Mouse (Mus musculus) lung, postnatal 14 days (tissue): ENCODE data around the gene Ints3.
"Not testable (repeated sequence)": the region's sequence is repeated elsewhere in the genome, so short reads cannot be mapped to it uniquely, and the experiment has no call there.

Source experiments
- DNase-seq: peaks from one replicate; pipeline ENCODE4 v3.0.0; 2021

Gene Ints3

DNA sequence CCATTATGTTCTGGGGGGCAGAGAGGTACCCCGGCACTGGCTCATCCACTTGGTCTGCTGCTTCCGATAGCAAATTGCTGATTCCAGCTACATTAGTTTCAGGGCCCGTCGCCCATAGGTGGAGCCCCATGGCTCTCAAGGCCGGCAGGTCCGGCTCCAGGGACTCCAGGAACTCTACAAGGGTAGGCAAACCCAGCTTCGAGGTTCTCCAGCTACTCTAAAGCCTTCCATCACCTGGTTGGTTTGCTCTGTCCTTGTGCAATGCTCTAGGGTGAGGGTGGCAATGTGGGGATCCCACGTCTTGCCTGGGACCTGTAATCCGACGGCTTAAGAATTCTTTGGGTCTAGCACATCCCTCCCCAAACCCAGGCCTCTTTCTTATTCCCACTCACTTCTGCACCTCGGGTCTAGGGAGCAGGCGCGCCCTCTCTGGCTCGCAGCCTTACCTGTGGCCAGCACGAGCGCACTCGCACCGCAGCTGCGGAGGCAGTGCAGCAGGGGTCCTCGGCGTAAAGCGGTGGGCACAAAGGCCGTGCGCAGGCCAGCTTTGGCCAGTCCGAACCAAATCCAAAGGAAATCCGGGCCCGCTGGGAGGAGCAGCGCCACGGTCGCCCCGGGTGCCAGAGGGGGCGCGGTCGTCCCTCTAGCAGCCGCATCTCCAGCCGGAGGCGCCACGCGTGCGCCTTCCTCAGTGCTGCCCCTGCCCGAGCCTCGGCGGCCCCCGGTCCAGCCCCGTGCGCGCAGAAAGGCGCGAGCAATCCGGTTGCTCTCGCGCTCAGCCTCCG is 44.5 kb downstream of the Ints3 start:
- peak; percentile 48 for DNase-seq

DNA sequence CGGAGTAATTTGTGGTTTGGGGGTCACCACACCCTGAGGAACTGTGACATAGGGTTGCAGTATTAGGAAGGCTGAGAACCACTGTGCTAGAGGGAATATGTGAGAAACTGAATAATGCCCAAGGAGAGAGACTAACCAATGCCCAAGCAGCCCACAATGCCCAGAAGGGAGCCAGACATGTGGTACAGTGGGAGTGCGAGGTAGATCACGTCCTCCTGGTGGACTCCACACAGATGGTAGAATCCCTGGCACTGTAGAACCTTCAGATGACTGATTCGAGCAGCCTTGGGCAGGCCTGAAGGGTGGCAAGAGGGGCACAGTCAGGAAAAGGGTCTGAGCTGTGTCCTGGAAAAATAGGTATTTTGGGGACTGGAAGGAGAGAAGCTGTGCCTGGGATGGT is 45.2 kb downstream of the Ints3 start:
- no peak for DNase-seq

DNA sequence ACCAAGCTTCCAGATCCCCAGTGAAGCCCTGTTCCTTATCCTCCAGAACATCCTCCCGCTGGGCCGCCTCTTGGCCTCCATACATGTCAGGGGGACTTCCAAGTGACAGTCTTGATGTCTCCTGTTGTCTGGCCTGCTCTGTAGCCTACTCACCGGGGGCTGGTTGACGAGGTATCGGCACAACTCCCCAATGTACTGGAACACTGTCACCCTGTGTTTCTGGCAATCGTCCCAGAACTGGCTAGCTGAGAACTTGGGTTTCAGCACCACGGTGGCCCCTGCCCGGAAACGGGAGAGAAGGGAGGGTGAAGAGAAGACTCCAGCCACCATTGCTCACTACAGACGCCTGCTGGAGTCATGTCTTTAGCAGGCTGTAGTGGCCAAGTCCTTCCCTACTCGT is 45.9 kb downstream of the Ints3 start:
- DNase-seq = peak; percentile 43

DNA sequence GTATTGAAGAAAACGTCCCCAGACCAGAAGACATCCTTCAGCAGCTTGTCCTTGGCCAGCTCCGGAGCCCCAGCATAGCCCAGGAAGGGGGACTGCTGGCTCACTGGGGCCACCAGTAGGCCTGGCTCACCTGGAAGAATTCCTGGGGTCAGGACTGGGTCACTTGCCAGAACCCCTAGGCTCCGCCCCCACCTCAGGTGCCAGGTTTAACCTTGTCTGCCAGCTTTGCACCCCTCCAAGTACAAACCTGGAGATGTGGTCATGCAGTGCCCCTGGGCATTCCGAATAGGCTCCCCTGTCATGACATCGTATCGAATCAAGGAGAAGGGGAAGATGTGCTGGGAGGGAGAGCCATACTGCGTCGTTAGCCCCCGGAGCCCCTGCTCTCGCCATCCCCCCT is 46.6 kb downstream of the Ints3 start:
- DNase-seq = no peak

DNA sequence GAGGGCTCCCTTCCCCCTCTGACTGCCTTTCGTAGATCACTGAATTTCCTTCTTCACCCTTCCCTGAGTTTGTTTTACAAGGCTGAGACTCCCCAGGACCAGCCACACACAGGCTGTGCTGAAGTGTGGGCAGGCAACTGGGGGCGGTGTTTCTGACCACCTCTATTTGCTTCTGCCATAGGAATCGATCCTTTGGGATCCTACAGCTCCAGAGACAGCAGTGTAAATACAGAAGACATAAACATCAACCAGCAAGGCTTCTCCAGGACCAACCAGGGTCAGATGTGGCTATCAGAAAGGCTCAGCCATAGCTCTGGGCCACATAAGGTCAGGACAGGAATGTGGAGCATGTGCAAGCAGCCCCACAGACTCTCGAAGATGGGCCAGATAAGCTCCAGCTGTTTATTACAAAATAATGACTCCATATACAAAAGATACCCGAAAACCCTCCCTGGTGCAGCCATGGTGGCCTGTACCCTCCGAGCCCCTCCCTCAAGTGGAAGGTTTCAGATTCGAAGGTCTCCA is 48.5 kb downstream of the Ints3 start:
- DNase-seq = no peak

DNA sequence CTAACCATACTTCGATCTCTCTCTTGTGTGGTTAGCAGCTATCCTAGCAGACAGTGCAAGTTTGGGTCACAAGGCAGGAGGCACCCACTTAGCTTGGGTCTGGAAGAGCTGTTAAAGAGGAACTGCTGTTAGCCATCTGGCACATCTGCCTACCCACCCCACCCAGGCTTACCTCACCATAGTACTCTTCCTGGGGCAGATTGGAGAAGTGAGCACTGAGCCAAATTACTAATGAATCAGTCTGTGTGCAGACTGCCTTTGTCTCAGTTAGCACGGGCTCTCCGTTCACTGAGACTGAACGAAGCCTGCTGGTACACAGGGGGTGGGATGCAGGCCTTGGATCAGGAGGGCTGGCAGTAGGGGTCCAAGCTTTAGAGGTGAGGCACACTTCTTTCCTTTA is 49.7 kb downstream of the Ints3 start:
- no peak for DNase-seq

DNA sequence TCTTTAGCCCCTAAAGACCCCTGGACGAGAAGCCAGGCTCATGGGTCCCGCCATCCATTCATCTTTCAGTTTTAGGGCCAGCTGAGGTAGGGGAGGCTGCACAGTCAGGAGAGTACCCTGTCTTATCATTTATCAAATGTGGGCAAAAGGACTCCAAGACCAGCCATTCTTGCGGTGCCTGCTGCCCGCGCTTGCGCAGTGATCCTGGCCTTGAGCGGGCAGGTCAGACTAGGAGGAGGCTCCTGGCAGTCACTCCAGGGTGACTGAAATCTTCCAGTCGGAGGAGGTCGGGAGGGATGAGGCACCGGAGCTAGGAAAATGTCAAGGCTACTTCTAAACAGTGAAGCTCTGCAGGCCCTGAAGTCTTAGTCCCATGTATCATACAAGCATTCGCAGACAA is 51.7 kb downstream of the Ints3 start:
- DNase-seq = no peak

DNA sequence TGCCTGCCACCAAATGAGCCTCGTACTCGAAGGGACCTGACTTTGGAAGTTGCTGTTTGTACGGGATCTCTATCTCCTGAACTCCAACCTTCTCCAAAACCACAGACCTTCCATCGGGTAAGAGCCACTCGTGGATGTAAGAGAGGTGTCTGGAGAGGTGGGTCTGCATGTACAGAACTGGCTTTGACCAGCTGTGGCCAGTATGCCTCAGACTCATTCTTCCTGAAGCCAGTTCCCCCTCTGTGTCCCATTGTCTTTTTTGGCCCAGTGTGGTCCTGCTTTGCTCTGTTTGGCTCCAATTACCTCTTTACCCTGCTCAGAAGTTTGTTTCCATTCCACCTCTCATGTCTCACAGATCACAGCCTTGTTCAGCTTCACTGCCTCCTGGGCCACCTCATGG is 54.9 kb downstream of the Ints3 start:
- no peak for DNase-seq

DNA sequence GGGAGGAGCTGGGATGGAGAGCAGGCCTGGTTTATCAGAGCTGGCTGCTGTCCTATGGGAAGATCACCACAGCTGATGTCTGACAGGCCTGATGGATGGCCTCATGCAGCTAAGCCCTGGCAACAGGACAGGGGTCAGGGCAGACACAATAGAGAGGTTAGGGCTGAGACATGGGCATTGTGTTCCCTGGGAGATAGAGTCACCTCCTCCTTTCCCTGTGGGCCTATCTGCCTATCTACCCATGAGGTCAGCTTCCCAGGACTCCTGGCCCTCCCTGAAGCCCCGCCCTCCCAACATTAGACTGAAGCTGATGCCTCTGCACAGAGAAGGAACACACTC is 57.2 kb downstream of the Ints3 start:
- no peak for DNase-seq

DNA sequence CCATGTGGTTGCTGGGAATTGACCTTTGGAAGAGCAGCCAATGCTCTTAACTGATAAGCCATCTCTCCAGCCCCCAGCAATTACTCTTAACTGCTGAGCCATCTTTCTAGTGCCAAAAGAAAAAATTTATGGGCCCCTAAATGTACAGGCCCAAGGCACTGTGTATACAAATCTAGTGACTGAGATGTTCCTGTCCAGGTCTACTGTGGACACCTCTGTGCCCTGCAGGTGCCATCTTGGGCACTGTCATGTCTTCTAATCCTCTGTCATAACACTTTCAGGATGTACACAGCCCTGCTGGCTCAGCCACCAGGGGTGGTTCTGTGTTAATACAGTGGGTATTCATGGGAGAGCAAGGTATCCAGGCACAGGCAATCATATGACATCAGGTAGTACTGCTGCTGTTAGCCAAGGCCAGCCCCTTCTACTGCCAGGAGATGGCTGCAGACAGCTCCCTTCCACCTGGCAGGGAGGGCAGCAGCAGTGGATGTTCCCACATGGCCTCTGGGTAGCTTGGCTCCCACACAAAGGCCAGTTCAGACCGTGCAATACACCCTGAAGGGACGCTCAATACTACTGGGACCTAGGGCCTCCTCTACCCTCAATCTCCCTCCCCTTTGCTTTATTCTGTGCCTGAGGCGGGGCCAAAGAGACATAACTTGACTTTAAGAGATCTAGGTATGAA is 57.7 kb downstream of the Ints3 start:
- DNase-seq = no peak

DNA sequence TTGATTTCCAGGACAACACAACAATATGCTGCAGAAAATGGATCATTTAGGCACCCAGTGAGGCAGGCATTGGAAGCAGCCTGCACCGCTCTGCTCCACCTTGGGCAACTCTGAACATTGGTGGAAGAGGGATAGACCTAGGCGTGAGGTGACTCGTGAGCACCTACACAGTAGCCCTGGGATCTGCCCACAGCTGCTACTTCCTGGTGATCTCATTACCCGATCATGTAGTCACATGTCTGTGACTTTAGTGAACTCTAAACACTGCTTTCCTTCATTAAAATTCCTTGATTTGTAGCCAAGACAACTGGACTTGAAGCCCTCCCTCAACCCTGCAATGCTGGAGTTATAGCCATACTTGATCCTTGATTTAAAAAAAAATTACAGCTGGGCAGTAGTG is 59.1 kb downstream of the Ints3 start:
- no peak for DNase-seq

DNA sequence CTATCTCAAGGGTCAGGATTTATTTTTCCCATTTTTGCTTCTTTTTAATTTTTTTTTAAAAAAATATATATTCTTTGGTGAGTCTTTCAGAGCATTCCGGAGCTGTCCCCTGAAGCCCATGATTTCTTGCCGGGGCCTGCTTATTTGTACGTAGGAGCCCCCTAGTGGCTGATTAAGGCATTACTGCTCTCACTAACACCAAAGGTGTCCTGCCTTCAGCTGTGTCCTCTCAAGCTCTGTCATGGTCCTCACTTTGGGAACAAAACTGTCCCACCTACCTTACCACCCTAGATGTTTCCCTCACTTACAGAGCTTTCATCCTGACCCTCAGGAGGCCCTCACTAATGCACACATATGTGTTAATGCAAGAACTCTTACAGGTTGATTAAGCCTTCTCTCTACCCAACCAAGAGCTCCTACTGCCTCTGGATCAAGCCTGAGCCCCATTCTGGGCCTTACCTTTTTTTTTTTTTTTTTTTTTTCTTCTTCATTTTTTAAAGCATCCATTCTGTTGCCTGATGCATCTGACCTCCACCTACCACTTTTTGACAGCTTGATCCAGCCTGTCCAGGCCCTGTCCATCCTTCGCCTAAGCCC is 59.9 kb downstream of the Ints3 start:
- peak; percentile 91 for DNase-seq

DNA sequence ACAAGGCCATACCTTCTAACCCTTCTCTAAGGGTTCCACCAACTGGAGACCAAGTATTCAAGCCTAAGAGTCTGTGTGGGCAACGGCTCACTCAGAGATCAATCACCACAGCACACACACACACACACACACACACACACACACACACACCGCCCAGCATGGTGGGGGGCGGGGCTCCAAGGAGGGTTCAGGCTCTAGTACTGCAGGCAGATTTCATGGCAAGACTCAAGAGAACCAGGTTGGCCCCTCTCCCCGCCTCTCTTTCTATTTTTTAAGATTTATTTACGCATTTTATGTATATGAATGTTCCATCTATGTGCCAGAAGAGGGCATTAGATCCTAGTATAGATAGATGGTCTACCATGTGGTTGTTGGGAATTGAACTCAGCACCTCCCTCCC is 60.6 kb downstream of the Ints3 start:
- DNase-seq = no peak

DNA sequence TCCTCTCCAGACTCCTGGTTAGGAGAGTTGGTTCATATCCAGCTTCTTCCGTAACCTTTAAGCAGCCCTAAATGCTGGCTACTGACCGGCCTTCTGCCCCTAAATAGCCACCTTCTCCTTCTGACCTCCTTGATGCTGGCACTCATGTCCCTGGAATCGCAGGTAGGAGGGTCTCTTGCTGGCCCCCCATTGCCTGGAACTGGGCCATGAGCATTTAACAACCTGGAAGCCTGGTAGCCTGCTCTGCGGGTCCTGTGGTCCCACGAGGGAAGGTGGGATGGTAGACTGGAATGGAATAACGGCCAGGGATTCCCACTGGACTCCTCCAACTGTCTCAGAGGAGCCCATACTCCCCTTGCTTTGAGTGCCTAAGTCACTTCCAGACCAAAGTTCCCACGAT is 61.6 kb downstream of the Ints3 start:
- no peak for DNase-seq

DNA sequence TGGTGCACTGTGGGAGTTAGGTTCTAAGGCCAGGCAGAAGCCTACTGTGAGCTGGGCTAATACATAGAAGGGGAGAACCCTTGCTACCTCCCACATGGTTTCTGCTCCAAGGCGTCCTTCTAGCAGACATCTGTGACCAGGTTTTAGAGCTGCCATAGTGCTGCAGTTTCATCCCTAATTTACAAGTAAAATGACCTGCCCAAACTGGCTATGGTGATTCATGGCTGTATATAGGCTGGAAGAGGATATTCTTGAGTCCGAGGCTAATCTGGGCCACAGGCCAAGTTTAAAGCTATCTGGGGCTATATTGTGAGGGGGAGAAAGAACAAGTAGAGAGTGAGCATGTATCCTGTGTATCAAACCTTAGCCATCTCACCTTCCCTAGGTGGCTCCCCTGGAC is 64.4 kb downstream of the Ints3 start:
- no peak for DNase-seq

DNA sequence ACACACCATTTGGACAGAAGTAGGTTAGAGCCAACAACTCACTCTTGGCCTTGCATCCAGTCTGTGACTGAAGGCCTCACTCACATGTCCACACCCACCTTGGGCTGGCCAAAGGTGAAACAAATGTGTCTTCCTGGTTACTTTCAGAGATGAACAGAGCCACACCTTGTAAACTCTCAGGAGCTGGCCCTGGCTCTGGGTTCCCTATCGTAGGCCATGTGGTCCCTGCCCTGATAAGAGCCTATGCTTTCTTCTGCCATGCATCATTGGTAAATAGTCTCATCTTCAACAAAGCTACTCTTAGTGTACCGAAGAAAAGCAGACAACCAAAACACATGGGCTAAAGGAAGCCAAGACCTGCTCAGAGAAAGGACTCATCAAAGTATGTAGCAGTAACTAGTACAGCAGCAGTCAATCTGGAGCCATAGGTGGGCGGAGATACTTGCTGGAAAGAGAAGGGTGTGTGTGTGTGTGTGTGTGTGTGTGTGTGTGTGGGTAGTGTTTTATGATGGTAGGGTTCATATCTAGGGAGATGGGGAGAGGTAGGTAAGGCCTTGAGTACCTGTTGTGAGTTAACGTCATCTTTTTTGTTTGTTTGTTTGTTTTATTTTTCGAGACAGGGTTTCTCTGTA is 66.3 kb downstream of the Ints3 start:
- no peak for DNase-seq

DNA sequence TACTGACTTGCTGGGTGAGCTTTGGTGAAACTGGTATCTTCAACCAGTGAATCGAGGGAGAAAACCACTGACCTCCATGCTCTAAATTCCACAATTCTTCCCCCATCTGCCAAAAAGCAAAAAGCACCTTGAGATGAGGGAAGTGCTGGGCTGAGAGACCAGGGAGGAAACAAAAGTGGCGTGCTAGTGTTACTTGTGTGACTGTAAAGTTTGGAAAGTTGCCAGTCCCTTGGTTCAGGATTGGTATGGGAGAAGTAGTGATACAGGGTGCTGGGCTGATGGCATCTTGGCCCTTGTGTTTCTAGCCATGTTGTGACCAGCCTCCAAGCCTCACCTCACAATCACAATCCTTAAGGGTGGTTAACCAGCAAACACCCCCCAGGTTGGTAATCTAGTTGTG is 71.1 kb downstream of the Ints3 start:
- DNase-seq = no peak

DNA sequence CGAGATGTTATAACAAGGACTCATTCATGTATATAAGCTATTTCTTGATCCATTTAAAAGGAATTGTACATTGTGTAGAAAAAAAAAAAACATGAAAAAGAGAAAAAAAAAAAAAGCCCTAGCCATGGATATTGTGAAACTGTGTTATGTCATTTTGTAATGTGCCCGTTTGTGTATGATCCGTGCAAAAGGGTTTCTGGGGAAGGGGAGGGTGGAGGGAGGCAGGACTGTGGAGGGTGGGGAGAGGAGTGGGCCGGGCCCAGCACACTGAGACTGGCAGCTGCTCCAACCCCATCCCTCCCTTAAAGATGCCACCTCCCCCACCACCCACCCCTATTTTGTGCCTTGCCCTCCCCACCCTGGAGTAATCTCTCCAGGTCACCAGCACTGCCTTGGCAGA is 71.9 kb downstream of the Ints3 start:
- DNase-seq = no peak

DNA sequence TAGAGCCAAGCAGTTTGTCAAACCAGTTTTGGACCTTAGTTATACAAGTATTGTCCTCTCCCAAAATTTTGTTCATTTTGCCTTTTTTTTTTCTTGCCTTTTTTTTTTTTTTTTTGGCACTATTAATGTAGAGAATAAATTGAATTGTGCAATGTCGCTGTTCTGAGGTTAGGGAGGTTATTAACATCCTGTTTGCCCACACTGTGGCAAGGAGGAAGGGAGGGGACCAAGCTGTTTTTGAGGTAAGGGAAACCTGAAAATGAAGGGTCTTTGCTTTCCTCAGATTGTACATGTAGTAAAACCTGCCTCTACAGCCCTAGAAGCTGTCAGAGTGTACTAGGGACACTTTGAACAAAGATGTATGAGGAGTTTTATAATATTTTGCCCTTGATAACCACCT is 74.2 kb downstream of the Ints3 start:
- DNase-seq = no peak

DNA sequence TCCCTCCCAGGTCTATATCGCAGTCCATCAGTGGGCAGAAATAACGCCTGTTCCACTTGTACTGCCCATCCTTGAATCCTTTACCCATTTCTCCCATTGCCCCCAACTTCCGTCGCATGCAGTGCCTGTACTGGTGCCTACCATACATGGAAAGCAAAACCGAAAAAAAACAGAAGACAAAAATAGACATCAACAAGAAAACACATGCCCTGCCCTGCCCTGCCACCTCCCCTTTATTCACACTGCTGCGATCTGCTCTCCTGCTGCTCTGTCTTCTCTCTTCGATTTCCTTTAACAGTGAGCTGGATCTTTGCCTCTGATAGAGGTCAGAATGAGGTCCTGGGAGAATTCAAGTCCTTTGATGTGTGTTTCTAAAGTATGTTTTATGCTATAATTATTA is 75.5 kb downstream of the Ints3 start:
- no peak for DNase-seq

DNA sequence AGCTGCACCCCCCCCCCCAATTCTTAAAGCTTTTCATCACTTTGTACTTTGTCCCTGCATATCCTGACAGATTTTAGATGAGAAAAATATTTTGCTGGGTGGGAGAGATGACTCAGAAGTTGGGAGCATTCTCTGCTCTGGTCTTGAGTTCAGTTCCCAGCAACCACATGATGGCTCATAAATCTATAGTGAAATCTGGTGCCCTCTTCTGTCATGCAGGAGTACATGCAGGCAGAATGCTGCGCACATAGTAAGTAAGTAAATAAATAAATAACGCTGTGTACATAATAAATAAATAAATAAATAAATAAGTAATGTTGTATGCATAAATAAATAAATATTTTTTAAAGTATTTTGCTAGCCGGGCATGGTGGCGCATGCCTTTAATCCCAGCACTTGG is 85.6 kb downstream of the Ints3 start:
- no peak for DNase-seq

DNA sequence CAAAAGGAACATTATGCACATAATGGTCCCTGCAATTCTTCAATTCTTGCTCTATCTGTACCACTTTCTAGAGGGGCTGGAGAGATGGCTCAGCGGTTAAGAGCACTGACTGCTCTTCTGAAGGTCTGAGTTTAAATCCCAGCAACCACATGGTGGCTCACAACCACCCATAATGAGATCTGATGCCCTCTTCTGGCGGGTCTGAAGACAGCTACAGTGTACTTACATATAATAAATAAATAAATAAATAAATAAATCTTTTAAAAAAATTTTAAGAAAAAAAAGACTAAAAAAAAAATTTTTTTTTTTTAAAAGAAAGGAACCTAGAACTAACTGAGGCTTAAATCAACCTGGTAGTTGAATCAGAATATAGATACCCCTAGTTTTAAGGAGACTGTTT is 90.6 kb downstream of the Ints3 start:
- DNase-seq = not testable (repeated sequence)
